Mouse (Mus musculus) right cerebral cortex, adult 2 months (tissue): ENCODE measurements around the gene Rab31.
"Not testable (repeated sequence)": the region's sequence is repeated elsewhere in the genome, so short reads cannot be mapped to it uniquely, and the experiment has no call there.

Source experiments
- DNase-seq, 2 experiments: peaks; one replicate each; pipeline ENCODE4 v3.0.0; 2021 to 2022; ENCODE audit warnings: low spot score in 2 of 2

Gene Rab31

DNA sequence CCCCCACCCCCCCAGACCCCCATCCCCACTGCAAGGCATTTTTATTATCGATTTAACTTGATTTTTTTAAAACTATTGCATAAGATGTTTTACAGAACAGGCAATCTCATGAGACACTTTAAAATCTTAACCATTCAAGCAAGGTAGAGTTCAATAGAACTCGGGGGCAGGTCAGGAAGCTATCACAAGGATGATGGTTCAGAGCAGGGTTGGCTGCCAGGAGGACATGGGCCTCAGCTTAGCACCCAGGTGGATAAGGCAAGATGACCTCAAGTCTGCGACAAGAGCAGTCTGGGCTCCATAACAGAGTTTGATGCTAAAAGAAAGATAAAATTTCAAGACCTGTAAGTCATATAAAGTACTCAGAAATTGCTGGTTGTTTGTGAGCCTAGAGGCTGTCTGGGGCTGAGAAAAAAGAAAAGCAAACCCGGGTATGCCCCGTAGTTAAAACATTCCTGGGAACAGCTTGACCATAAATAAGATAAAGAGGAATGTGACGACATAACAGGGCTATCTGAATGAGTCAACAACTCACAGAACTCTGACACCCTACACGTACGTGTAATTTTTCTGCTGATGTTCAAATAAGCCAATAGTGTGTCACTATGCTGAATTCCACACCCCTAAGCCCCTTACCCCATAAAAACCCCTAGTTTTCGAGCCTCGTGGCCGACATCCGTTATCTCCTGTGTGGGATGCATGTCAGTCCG lies 143.6 kb downstream of the Rab31 start:
- not testable (repeated sequence) for DNase-seq

DNA sequence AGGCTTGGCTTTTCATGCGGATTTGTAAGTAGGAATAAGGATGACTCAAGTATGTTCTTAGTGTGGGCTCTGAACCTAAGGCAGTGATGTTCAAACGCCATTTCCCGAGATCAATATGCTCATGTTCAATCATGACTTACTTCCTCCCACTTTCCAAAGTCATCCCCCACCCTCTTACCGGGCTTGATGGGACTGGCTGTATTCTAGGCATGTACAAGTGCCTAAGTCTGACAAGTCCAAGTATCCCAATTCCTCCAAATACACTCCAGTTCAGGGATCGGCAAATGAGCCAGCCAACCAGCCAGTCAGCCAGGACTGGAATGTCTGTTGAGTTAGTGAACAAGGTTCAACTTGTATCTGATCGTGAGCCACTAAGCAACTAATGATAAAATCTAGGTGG lies 146.3 kb downstream of the Rab31 start:
- no peak for DNase-seq

GRCm38 (mm10) chr17:65625563-65625962 lies 147.0 kb downstream of the Rab31 start:
- no peak for DNase-seq

DNA sequence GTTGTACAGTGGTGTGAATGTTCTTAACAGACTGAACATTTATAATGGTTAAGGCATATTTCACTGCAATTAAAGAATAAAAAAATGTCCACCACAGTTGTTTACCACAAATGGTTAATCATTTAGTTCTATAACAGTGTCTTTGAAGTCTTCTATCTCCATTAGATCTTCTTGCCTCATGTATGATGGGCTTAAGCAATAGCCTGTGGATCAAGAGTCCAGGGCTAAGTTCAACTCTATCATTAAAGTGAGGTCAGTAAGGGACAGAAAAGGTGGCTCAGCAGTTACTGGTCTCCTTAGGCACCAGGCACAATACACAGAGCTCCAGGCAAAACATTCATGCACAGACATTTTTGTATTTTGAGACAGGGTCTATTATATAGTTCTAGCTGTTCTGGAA lies 149.4 kb downstream of the Rab31 start:
- no peak for DNase-seq

DNA sequence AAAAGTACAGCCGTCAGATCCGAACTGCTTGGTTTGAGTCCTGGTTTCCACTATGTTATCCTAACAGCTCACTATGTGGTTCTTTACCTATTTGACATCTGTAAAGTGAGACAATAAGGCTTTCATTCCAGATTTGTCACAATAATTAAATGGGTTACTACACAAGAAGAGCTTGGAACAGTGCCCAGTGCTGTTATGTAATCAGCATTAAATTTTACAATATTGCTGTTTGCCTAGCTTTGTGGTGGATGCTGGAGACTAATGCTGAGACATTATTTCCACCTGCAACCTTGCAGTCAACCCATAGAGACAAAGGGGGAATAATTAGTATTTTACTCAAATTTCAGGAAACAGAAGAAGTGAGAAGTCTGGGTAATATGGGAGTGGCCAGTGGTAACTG lies 154.1 kb downstream of the Rab31 start:
- DNase-seq, result no peak

DNA sequence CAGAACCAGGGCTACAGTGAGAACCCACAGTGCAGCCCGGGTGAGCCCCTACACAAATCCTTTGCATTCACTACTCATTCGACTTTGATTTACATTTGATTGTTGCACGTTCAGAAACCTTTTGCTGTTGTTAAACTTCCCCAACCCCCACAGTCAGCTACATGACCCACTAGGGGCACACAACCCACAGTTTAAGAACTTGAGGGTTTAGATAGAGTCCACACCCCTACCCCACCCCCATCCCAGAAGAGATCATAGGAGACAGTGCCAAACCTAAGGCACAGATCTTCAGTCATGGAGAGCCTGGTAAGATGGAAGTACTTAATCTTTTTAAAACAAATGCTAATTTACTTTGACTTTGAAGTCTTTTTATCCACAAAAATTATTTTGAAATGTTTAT lies 156.9 kb downstream of the Rab31 start:
- DNase-seq, result no peak

DNA sequence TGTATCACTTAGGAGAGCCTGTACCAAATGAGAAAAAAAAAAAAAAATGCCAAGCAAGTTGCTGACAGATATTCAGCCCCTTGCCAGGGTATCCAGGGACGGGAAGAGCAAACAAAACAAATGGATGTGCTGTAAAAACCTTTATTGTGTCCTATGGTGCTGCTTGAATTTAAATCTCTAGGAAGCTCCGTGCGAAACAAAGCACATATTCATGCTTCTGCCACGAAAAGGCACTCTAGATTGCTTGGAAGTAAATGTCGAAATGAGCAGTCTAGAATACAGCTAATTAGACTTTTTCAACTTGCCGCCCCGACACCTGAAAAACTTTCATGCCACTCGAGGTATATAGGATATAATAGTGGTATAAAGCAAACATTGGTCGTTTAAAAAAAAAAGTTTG lies 158.1 kb downstream of the Rab31 start:
- no peak for DNase-seq

DNA sequence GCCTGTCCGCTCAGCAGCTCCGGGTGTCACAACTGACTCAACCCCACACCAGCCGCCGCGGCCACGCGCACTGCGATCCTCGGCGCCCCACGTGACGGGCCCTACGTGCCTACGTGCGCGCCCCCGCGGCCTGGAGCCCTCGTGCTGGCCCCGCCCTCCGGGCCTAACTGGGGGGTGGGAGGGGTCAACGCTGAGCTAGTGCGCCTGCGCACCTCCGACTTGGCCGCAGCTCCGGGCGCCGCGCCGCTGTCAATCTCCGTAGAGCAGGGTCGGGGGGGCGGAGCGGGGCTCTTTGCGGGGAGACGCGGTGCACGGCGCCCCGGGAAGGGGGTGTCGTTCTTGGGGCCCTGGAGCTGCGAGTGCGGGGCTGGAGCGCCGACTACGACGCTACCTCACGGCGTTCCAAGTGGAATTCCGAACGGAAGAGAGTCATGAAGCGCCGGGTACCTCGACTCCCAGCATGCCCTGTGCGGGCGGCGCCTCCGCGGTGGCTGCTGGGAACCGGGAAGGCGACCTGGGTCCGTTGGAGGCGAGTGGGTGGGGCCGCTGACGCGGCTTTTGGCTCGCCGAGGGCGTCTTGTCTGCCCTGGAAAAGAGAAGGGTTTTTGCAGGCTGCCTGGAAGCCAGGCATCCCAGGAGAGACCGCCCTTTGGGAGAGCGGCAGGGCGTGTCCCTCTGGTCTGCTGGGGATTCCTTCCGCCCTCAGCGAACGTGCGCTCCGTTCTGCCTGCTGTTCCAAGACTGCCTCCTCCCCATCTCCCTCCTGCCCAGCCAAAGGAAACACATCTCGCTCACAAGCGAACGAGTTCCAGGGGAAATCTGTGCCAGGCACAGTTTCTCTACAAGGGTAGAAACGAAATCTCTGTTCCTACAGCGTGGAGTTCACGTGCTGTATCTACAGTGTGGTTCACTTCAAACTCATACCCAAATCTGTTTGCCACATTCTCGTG lies 158.8 kb downstream of the Rab31 start, which contains the start of gene Vapa:
Vapa (minus strand) TSS at position 93 of the 950 bp plus-strand sequence.
- peak; percentile 96 to 97 for DNase-seq

- no peak for DNase-seq
Measured at GRCm38 (mm10) chr17:65613142-65613462, 159.4 kb downstream of the Rab31 start.

DNA sequence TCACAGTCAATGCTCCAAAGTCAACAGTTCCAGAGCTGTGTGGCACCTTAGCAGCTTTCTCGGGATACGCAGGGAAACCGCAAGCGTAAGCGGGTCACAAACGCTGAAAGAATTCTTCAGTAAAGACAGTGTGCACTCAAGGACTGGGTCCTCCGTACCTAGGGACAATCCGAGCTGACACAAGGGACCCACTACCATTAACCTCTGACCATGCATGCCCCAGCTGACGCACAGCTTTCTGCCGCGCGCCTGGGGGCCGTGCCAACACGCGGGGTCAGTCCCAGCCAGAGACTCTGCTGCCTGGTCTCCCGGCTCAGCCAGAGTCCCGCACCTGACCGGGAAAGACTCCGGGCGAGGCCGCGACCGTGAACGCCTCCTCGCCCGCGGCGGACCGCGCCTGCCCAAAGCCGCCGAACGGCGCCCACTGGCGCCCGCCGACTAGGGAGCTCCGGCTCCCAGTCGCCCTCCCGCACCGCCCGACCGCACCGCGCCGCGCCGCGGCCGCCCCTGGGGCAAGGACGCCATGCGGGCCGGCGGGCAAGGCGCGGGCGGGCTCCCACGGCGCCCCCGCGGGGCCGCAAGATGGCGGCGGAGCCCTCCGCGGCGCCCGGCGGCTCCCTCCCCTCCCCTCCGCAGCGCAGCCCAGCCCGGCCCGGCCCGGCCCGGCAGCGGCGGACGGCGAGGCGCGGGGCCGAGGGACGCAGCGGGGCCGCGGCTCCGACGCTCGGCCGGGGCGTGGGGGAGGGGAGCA lies 160.0 kb downstream of the Rab31 start:
- DNase-seq, result no peak

GRCm38 (mm10) chr17:65611721-65612120 lies 160.8 kb downstream of the Rab31 start:
- no peak for DNase-seq

DNA sequence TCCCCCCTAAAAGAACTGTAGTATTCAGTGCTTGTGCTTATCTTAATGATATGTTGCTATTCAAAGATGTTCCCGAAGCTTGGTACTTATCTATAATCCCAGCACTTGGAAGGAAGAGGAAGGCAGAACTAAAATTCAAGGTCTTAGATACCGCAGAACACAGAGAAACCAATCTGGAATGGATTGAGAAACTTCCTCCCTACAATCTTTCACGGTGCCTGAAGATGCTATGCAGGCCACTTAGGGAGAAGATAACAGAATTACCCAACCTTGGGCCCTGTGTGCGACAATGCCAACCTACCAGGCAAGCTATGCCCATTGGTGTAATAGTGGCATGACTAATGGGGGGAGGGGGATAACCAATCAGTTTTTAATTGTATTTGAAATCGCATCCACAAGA lies 163.8 kb downstream of the Rab31 start:
- no peak for DNase-seq

- no peak for DNase-seq
Measured at GRCm38 (mm10) chr17:65608312-65608687, 164.3 kb downstream of the Rab31 start.

- no peak for DNase-seq
Measured at GRCm38 (mm10) chr17:65607574-65608311, 164.8 kb downstream of the Rab31 start.

GRCm38 (mm10) chr17:65606014-65606413 lies 166.5 kb downstream of the Rab31 start:
- no peak for DNase-seq

- no peak for DNase-seq
Measured at GRCm38 (mm10) chr17:65604892-65605291, 167.7 kb downstream of the Rab31 start.

- DNase-seq, result no peak
Measured at GRCm38 (mm10) chr17:65604315-65604714, 168.2 kb downstream of the Rab31 start.
